Mouse (Mus musculus) E14TG2a.4 (cell line): ENCODE measurements around the gene Spem1.

Experiments
- H3K27me3 ChIP-seq: 2 replicates; pipeline ENCODE4 v1.6.1; 2014; ENCODE audit warnings: low read length, control low read depth; ENCODE audit not compliant: insufficient read depth
- H3K36me3 ChIP-seq: 2 replicates; pipeline ENCODE4 v1.6.1; 2014; ENCODE audit warnings: low read length, control low read depth; ENCODE audit not compliant: insufficient read depth
- H3K4me1 ChIP-seq: replicated peaks from 2 replicates; pipeline ENCODE4 v1.6.1; 2014; ENCODE audit warnings: low read depth, low read length, control low read depth
- H3K4me3 ChIP-seq: replicated peaks from 2 replicates; pipeline ENCODE4 v1.5.1; 2014; ENCODE audit warnings: mild to moderate bottlenecking, low read length
- H3K9me3 ChIP-seq: 2 replicates; pipeline ENCODE4 v1.6.1; 2014; ENCODE audit warnings: low read length, control low read depth
- CTCF ChIP-seq: conservative IDR thresholded peaks from 2 replicates; pipeline ENCODE4 v1.5.1; 2014; ENCODE audit warnings: low read length
- NANOG ChIP-seq: IDR thresholded peaks from 2 replicates; pipeline ENCODE4 v1.6.1; 2014; ENCODE audit warnings: borderline replicate concordance, low read length, mixed read lengths
- POU5F1 ChIP-seq: IDR thresholded peaks from 2 replicates; pipeline ENCODE4 v1.6.1; 2014; ENCODE audit warnings: low read length, borderline replicate concordance

Gene Spem1

GRCm38 (mm10) chr11:69823456-69823855 is 1.5 kb upstream of the Spem1 start:
- no peak overlapping the region for H3K4me3 ChIP-seq
- peaks cover 29% of the 10 kb centered on the region for H3K36me3 ChIP-seq
- peaks cover 11% of the 10 kb centered on the region; the same call in 1 of the 2 replicates for H3K9me3 ChIP-seq
- TF ChIP-seq NANOG (no peak), POU5F1 (no peak), CTCF (no peak)
- peaks cover 31% of the 10 kb centered on the region for H3K4me1 ChIP-seq
- H3K27me3 ChIP-seq = peaks cover 25% of the 10 kb centered on the region

DNA sequence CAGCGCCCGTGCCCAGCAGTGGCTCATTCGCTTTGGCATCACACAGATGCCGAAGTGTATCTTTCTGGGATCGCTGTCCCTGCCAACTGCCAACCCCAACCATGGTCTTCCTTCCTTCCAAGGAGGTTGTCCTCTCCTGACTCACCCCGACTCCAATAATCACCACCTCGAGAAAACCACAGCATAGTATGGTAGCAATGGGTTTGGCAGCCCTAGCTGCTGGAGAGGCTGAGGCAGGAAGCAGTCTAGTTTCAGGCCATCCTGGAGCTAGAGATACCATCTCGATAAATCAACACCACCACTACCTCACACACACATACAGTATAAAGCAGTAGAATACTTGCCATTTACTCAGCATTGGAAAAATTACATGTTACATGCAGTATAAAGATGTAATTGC is 3.1 kb downstream of the Spem1 start:
- TF ChIP-seq NANOG (no peak), POU5F1 (no peak), CTCF (no peak)

GRCm38 (mm10) chr11:69818365-69818764 is 3.6 kb downstream of the Spem1 start, which contains the start of gene Spem2:
Gene Spem2 (minus strand): TSS chr11:69818465.
- peaks cover 21% of the 10 kb centered on the region for H3K4me1 ChIP-seq
- H3K9me3 ChIP-seq = no peaks in the 10 kb centered on the region
- H3K4me3 ChIP-seq = peak within 1 kb of the TSS; percentile 54

More for the DNA sequence above, 3.1 kb downstream of the Spem1 start:
- Histone ChIP-seq H3K4me3 (no peak overlapping the region), H3K36me3 (no peaks in the 10 kb centered on the region), H3K9me3 (no peaks in the 10 kb centered on the region), H3K4me1 (peaks cover 26% of the 10 kb centered on the region), H3K27me3 (peaks cover 42% of the 10 kb centered on the region)

DNA sequence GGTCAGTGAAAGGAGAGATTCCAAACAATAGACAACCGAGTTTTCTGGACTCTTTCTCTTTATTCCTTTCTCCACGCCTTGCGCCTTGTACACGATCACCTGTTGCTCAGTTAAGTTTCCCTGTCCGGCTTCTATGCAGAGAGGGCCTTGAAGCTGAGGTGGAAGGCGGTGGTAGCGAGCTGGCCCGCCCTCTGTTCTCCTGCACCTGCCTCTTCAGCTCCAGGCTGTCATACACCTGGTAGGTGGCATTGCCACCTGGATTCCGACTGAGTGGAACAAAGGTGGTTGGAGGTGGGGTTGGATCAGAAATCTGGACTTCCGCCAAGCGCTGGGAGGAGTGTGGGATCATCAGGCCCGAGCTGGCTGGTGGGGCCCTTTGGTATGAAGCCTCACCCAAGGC is 5.5 kb downstream of the Spem1 start:
- no peaks in the 10 kb centered on the region for H3K9me3 ChIP-seq
- peak overlapping the region; percentile 54 for H3K4me3 ChIP-seq
- TF ChIP-seq CTCF (no peak), NANOG (no peak), POU5F1 (no peak)
- H3K27me3 ChIP-seq = peaks cover 52% of the 10 kb centered on the region
- peaks cover 21% of the 10 kb centered on the region for H3K4me1 ChIP-seq
- no peaks in the 10 kb centered on the region for H3K36me3 ChIP-seq

More at GRCm38 (mm10) chr11:69818365-69818764, 3.6 kb downstream of the Spem1 start, which contains the start of gene Spem2:
- Histone ChIP-seq H3K36me3 (no peaks in the 10 kb centered on the region), H3K27me3 (peaks cover 41% of the 10 kb centered on the region)
- no peak for TF ChIP-seq CTCF
- no peak for TF ChIP-seq POU5F1
- no peak for TF ChIP-seq NANOG

DNA sequence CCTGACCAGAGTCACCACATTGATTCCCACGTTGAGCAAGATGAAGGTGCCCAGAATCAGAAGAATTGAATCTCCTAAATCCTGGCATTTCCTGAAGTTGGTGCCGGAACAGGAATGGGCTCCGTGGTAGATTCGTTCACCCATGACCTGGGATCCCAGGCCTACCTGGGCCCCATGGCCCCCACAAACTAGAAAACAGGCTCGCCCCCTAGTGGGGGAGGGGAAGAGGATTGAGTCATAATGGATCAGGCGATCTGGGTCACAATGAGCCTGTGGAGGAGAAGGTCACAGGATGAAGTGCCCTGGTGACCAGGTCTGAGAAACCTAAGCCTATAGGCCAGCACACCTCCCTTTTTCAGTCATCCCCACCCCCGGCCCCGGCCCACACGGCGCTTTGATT is 6.8 kb downstream of the Spem1 start, which contains the start of gene Gm39566:
Gene Gm39566 (minus strand): TSS at position 144 of the 400 bp plus-strand sequence.
- H3K4me1 ChIP-seq = peaks cover 21% of the 10 kb centered on the region
- TF ChIP-seq NANOG (no peak; the same call in 1 of the 2 replicates), CTCF (0 out of 2 replicates have a peak, but pooled peaks have one; percentile 15)
- H3K9me3 ChIP-seq = no peaks in the 10 kb centered on the region
- H3K27me3 ChIP-seq = peaks cover 61% of the 10 kb centered on the region
- no peaks in the 10 kb centered on the region for H3K36me3 ChIP-seq
- H3K4me3 ChIP-seq = no peak within 1 kb of the TSS

DNA sequence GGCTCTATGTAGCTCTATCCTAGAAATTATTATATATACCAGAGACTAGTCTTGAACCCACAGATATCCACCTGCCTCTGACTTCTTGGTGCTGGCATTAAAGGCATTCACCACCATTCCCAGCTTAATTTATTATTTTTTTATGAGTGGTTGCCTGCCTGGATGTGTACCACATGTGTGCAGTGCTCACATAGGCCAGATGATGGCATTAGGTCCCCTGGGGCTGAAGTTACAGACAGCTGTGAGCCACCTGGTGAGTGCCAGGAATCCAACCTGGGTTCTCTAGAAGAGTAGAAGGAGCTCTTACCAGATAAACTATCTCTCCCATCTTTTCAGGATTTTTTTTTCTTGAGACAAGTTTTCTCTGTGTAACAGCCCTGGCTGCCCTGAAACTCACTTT is 11.7 kb downstream of the Spem1 start:
- no peak for TF ChIP-seq POU5F1
- no peak for TF ChIP-seq CTCF
- TF ChIP-seq NANOG = no peak
- H3K27me3 ChIP-seq = peaks cover 38% of the 10 kb centered on the region
- H3K36me3 ChIP-seq = no peaks in the 10 kb centered on the region
- H3K4me3 ChIP-seq = no peak overlapping the region
- H3K9me3 ChIP-seq = no peaks in the 10 kb centered on the region
- H3K4me1 ChIP-seq = peaks cover 13% of the 10 kb centered on the region

GRCm38 (mm10) chr11:69807641-69808040 is 14.3 kb downstream of the Spem1 start:
- TF ChIP-seq POU5F1 (no peak), NANOG (no peak), CTCF (no peak)
- Histone ChIP-seq H3K4me3 (no peak overlapping the region), H3K36me3 (no peaks in the 10 kb centered on the region), H3K4me1 (peaks cover 32% of the 10 kb centered on the region), H3K9me3 (no peaks in the 10 kb centered on the region), H3K27me3 (peaks cover 46% of the 10 kb centered on the region)

DNA sequence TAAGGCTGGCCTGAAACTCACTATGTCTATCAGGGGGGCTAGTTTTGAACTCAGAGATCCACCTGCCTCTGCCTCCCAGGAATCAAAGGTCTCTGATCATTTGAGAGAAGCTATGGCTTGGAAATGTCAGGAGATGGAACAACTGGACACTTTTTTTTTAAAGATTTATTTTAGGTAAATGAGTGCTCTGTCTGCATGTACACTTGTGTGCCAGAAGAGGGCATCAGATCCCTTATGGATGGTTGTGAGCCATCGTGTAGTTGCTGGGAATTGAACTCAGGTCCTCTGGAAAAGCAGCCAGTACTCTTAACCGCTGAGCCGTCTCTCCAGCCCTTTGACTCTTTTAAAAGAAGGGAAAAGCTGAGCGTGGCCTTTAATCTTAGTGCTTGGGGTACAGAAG is 15.6 kb downstream of the Spem1 start:
- Histone ChIP-seq H3K4me1 (peaks cover 44% of the 10 kb centered on the region), H3K9me3 (no peaks in the 10 kb centered on the region), H3K27me3 (peaks cover 50% of the 10 kb centered on the region), H3K4me3 (no peak overlapping the region), H3K36me3 (no peaks in the 10 kb centered on the region)
- no peak for TF ChIP-seq NANOG
- peak; percentile 27 for TF ChIP-seq CTCF
